Mouse (Mus musculus): ENCODE results near the gene Naglu. TPM values are rescaled to one million over a fixed set of nuclear protein-coding genes. Genes with fewer than 3 reads are reported as not detected.

Naglu gene
- polyA plus RNA-seq, 1 experiment from 2014 or later: 3.5 TPM

GRCm38 (mm10) chr11:101082208-101083082 is 12.6 kb downstream of the Naglu start, which contains the start of gene Coasy:
TSS of gene Coasy (plus strand) at chr11:101082565.
- Histone ChIP-seq H3K9me3 (replicated peaks; ENCODE audit: control insufficient read depth, low read length) (no peaks in the 10 kb centered on the region), H3K4me1 (ENCODE audit: control insufficient read depth, insufficient read depth, low read length) (peaks cover 3% of the 10 kb centered on the region), H3K36me3 (replicated peaks; ENCODE audit: control insufficient read depth, insufficient read depth, low read depth, low read length) (no peaks in the 10 kb centered on the region), H3K27ac (replicated peaks; ENCODE audit: low read depth, low read length) (peak within 1 kb of the TSS; percentile 79), H3K4me2 (ENCODE audit: low read depth, low read length) (peak within 1 kb of the TSS; percentile 95), H3K4me3 (ENCODE audit: low read depth, low read length) (peak within 1 kb of the TSS; percentile 72), H3K9ac (replicated peaks; ENCODE audit: low read length) (peak within 1 kb of the TSS; percentile 90), H3K27me3 (ENCODE audit: control insufficient read depth, insufficient read depth, low read length) (peaks cover 33% of the 10 kb centered on the region)
- DNase-seq (ENCODE audit: low spot score): peak; percentile 92
- peak; percentile 85 for ATAC-seq (replicated peaks; ENCODE audit: insufficient number of reproducible peaks, low FRiP score, low TSS enrichment, low read depth)
- WGBS: under 1% methylated on average over 40 of the region's 51 CpGs

GRCm38 (mm10) chr11:101083083-101083697 is 13.4 kb downstream of the Naglu start:
- Histone ChIP-seq H3K27ac (replicated peaks; ENCODE audit: low read depth, low read length) (peak overlapping the region; percentile 79), H3K9me3 (replicated peaks; ENCODE audit: control insufficient read depth, low read length) (no peaks in the 10 kb centered on the region), H3K4me3 (ENCODE audit: low read depth, low read length) (peak overlapping the region; percentile 72), H3K4me2 (ENCODE audit: low read depth, low read length) (peak overlapping the region; percentile 95), H3K4me1 (ENCODE audit: control insufficient read depth, insufficient read depth, low read length) (peaks cover 5% of the 10 kb centered on the region), H3K9ac (replicated peaks; ENCODE audit: low read length) (peak overlapping the region; percentile 90), H3K36me3 (replicated peaks; ENCODE audit: control insufficient read depth, insufficient read depth, low read depth, low read length) (no peaks in the 10 kb centered on the region), H3K27me3 (ENCODE audit: control insufficient read depth, insufficient read depth, low read length) (peaks cover 27% of the 10 kb centered on the region)
- DNase-seq (ENCODE audit: low spot score) (no peak), ATAC-seq (replicated peaks; ENCODE audit: insufficient number of reproducible peaks, low FRiP score, low TSS enrichment, low read depth) (no peak; the same call in 1 of the 2 replicates)
- WGBS: 37% methylated on average over 19 of the region's 19 CpGs

GRCm38 (mm10) chr11:101084246-101084645 is 14.4 kb downstream of the Naglu start:
- Histone ChIP-seq H3K4me3 (ENCODE audit: low read depth, low read length) (no peak overlapping the region), H3K4me1 (ENCODE audit: control insufficient read depth, insufficient read depth, low read length) (peaks cover 5% of the 10 kb centered on the region), H3K9me3 (replicated peaks; ENCODE audit: control insufficient read depth, low read length) (no peaks in the 10 kb centered on the region), H3K27me3 (ENCODE audit: control insufficient read depth, insufficient read depth, low read length) (peaks cover 16% of the 10 kb centered on the region), H3K36me3 (replicated peaks; ENCODE audit: control insufficient read depth, insufficient read depth, low read depth, low read length) (no peaks in the 10 kb centered on the region), H3K9ac (replicated peaks; ENCODE audit: low read length) (no peak overlapping the region), H3K27ac (replicated peaks; ENCODE audit: low read depth, low read length) (no peak overlapping the region), H3K4me2 (ENCODE audit: low read depth, low read length) (no peak overlapping the region)
- no peak for ATAC-seq (replicated peaks; ENCODE audit: insufficient number of reproducible peaks, low FRiP score, low TSS enrichment, low read depth)
- DNase-seq (ENCODE audit: low spot score): no peak
- WGBS: 84% methylated on average over 14 of the region's 14 CpGs

- Histone ChIP-seq H3K27me3 (ENCODE audit: control insufficient read depth, insufficient read depth, low read length) (peaks cover 11% of the 10 kb centered on the region), H3K4me3 (ENCODE audit: low read depth, low read length) (no peak overlapping the region), H3K36me3 (replicated peaks; ENCODE audit: control insufficient read depth, insufficient read depth, low read depth, low read length) (no peaks in the 10 kb centered on the region), H3K4me2 (ENCODE audit: low read depth, low read length) (no peak overlapping the region), H3K9me3 (replicated peaks; ENCODE audit: control insufficient read depth, low read length) (no peaks in the 10 kb centered on the region), H3K9ac (replicated peaks; ENCODE audit: low read length) (no peak overlapping the region), H3K4me1 (ENCODE audit: control insufficient read depth, insufficient read depth, low read length) (peaks cover 5% of the 10 kb centered on the region), H3K27ac (replicated peaks; ENCODE audit: low read depth, low read length) (no peak overlapping the region)
- DNase-seq (ENCODE audit: low spot score): no peak
- no peak for ATAC-seq (replicated peaks; ENCODE audit: insufficient number of reproducible peaks, low FRiP score, low TSS enrichment, low read depth)
- 94% methylated on average over 12 of the region's 12 CpGs for WGBS
These were observed 15.0 kb downstream of the Naglu start for GRCm38 (mm10) chr11:101084811-101085210.

- 92% methylated on average over 18 of the region's 18 CpGs for WGBS
- no peak overlapping the region for H3K4me2 ChIP-seq (ENCODE audit: low read depth, low read length)
These were observed 16.0 kb downstream of the Naglu start for GRCm38 (mm10) chr11:101085617-101086322.

DNA sequence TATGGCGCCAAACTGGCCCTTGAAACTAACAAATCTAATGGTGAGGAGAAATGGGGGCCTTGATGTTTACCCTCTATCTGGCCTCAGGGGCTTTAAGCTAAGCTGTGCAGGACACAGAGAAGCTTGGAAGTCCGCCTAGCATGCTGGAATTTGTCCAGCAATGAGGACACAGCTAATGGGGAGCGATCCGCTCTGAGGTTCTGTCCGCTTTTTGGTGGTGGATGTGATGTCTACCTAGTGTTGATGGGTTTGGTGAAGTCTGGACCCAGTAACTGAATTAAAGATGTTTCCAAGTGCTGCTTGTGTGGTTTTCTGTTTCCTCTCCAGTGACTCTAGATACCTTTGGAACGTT is 16.5 kb downstream of the Naglu start:
- no peaks in the 10 kb centered on the region for H3K27me3 ChIP-seq (ENCODE audit: control insufficient read depth, insufficient read depth, low read length)
- H3K9me3 ChIP-seq (replicated peaks; ENCODE audit: control insufficient read depth, low read length): no peaks in the 10 kb centered on the region
- no peak overlapping the region; the same call in 1 of the 2 replicates for H3K9ac ChIP-seq (replicated peaks; ENCODE audit: low read length)
- ATAC-seq (replicated peaks; ENCODE audit: insufficient number of reproducible peaks, low FRiP score, low TSS enrichment, low read depth): no peak
- H3K27ac ChIP-seq (replicated peaks; ENCODE audit: low read depth, low read length): no peak overlapping the region
- peak overlapping the region; percentile 92 for H3K4me2 ChIP-seq (ENCODE audit: low read depth, low read length)
- WGBS: 86% methylated on average over 6 of the region's 6 CpGs
- no peak overlapping the region for H3K4me3 ChIP-seq (ENCODE audit: low read depth, low read length)
- H3K4me1 ChIP-seq (ENCODE audit: control insufficient read depth, insufficient read depth, low read length): peaks cover 5% of the 10 kb centered on the region; the same call in 1 of the 2 replicates
- DNase-seq (ENCODE audit: low spot score): no peak
- H3K36me3 ChIP-seq (replicated peaks; ENCODE audit: control insufficient read depth, insufficient read depth, low read depth, low read length): peaks cover under 1% of the 10 kb centered on the region; the same call in 1 of the 2 replicates

More at GRCm38 (mm10) chr11:101085617-101086322, 16.0 kb downstream of the Naglu start:
- DNase-seq (ENCODE audit: low spot score) (no peak), ATAC-seq (replicated peaks; ENCODE audit: insufficient number of reproducible peaks, low FRiP score, low TSS enrichment, low read depth) (no peak)
- peaks cover 2% of the 10 kb centered on the region for H3K27me3 ChIP-seq (ENCODE audit: control insufficient read depth, insufficient read depth, low read length)
- no peak overlapping the region for H3K4me3 ChIP-seq (ENCODE audit: low read depth, low read length)
- no peaks in the 10 kb centered on the region for H3K36me3 ChIP-seq (replicated peaks; ENCODE audit: control insufficient read depth, insufficient read depth, low read depth, low read length)
- H3K4me1 ChIP-seq (ENCODE audit: control insufficient read depth, insufficient read depth, low read length): peaks cover 5% of the 10 kb centered on the region; the same call in 1 of the 2 replicates
- no peaks in the 10 kb centered on the region for H3K9me3 ChIP-seq (replicated peaks; ENCODE audit: control insufficient read depth, low read length)
- no peak overlapping the region for H3K9ac ChIP-seq (replicated peaks; ENCODE audit: low read length)
- no peak overlapping the region for H3K27ac ChIP-seq (replicated peaks; ENCODE audit: low read depth, low read length)

DNA sequence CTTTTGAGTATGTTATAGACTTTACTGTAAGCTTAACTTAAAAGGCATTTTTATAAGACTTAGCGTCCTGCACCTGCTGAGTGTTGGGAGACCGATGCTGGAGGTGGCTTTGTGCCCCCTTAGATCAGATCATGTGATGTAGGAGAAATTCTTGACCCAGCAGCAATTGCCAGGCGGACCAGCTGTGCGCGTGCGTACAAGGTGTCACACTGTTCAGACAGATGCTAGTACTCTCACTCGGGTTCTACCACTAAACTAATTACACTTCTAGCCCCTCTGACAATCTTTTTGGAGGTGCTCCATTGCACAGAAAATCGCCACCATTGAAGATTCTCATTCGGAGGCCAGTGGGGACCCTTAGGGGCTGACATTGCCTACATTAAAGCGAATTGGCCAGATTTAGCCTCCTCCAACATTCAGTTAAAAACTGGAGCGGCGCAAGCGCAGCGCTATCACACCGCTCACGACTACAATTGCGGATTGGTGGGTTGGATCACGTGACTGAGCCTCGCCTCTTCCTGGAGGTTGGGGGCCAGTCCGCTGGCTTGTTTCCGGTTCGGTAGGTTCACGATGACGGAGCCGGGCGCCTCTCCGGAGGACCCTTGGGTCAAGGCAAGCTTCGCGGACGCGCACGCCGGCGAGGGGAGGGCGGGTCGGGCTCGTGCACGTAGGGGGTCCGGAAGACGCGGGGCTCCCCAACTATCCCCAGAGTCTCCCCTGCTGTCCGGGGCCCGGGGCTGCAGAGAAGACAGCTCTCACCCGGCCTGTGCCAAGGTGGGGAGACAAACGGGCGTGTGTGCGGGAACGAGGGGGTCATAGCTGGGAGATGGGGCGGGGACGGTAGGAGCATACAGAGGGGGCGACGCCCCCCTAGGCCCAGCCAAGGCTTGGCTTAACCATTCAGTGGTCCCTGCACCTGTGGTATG is 17.2 kb downstream of the Naglu start, which contains the start of gene Mlx:
Gene Mlx, plus strand, starts transcription at position 522 of the 926 bp plus-strand sequence.
- Histone ChIP-seq H3K27ac (replicated peaks; ENCODE audit: low read depth, low read length) (peak within 1 kb of the TSS; percentile 43; the same call in 1 of the 2 replicates), H3K4me1 (ENCODE audit: control insufficient read depth, insufficient read depth, low read length) (peaks cover 5% of the 10 kb centered on the region; the same call in 1 of the 2 replicates), H3K4me3 (ENCODE audit: low read depth, low read length) (peak within 1 kb of the TSS; percentile 85), H3K4me2 (ENCODE audit: low read depth, low read length) (peak within 1 kb of the TSS; percentile 92), H3K27me3 (ENCODE audit: control insufficient read depth, insufficient read depth, low read length) (no peaks in the 10 kb centered on the region), H3K36me3 (replicated peaks; ENCODE audit: control insufficient read depth, insufficient read depth, low read depth, low read length) (peaks cover 2% of the 10 kb centered on the region), H3K9me3 (replicated peaks; ENCODE audit: control insufficient read depth, low read length) (no peaks in the 10 kb centered on the region), H3K9ac (replicated peaks; ENCODE audit: low read length) (peak within 1 kb of the TSS; percentile 80)
- DNase-seq (ENCODE audit: low spot score) (peak; percentile 94), ATAC-seq (replicated peaks; ENCODE audit: insufficient number of reproducible peaks, low FRiP score, low TSS enrichment, low read depth) (peak; percentile 55)
- WGBS: 2% methylated on average over 51 of the region's 52 CpGs

Measured in embryonic facial prominence, embryonic 11.5 days (tissue).